Mouse (Mus musculus): ENCODE results near the gene Cygb. TPM values are rescaled to one million over a fixed set of nuclear protein-coding genes. Genes with fewer than 3 reads are reported as not detected.
"Not testable (repeated sequence)": the region's sequence is repeated elsewhere in the genome, so short reads cannot be mapped to it uniquely, and the experiment has no call there.

Cygb gene
- polyA plus RNA-seq, 1 experiment from 2014 or later = 5.8 TPM

- no peak overlapping the region for H3K4me3 ChIP-seq (ENCODE audit: control insufficient read depth in 1 of 2, insufficient read depth in 1 of 2, low read depth in 1 of 2, low read length in 2 of 2)
- no peak for ATAC-seq (ENCODE audit: insufficient number of reproducible peaks, insufficient read depth, low FRiP score, low read depth)
- peaks cover 5% of the 10 kb centered on the region; the same call in 1 of the 2 replicates for H3K27me3 ChIP-seq (ENCODE audit: control insufficient read depth, insufficient read depth, low read length)
- H3K4me2 ChIP-seq (ENCODE audit: low read length) = peak overlapping the region; percentile 47
- no peak overlapping the region for H3K9ac ChIP-seq (ENCODE audit: low read length)
- H3K27ac ChIP-seq (replicated peaks in 1 of 2; ENCODE audit: control insufficient read depth in 1 of 2, insufficient read depth in 1 of 2, low read depth in 2 of 2, low read length in 2 of 2) = no peak overlapping the region
- 13% methylated on average over 19 of the region's 19 CpGs for WGBS
- H3K4me1 ChIP-seq (ENCODE audit: control insufficient read depth in 2 of 2, insufficient read depth in 2 of 2, low read length in 2 of 2) = peaks cover 23 to 28% of the 10 kb centered on the region in 2 experiments
- H3K36me3 ChIP-seq (ENCODE audit: control insufficient read depth, insufficient read depth, low read length) = no peaks in the 10 kb centered on the region
- no peaks in the 10 kb centered on the region for H3K9me3 ChIP-seq (ENCODE audit: control insufficient read depth, low read length)
These were observed 10.4 kb downstream of the Cygb start for GRCm38 (mm10) chr11:116643579-116644224.

GRCm38 (mm10) chr11:116642681-116643578 lies 11.2 kb downstream of the Cygb start:
- no peak overlapping the region for H3K27ac ChIP-seq (replicated peaks in 1 of 2; ENCODE audit: control insufficient read depth in 1 of 2, insufficient read depth in 1 of 2, low read depth in 2 of 2, low read length in 2 of 2)
- peak overlapping the region; percentile 47 for H3K4me2 ChIP-seq (ENCODE audit: low read length)
- 30% methylated on average over 14 of the region's 14 CpGs for WGBS
- H3K36me3 ChIP-seq (ENCODE audit: control insufficient read depth, insufficient read depth, low read length) = no peaks in the 10 kb centered on the region
- no peaks in the 10 kb centered on the region for H3K9me3 ChIP-seq (ENCODE audit: control insufficient read depth, low read length)
- peaks cover 15 to 21% of the 10 kb centered on the region in 2 experiments for H3K4me1 ChIP-seq (ENCODE audit: control insufficient read depth in 2 of 2, insufficient read depth in 2 of 2, low read length in 2 of 2)
- ATAC-seq (ENCODE audit: insufficient number of reproducible peaks, insufficient read depth, low FRiP score, low read depth) = no peak
- H3K4me3 ChIP-seq (ENCODE audit: control insufficient read depth in 1 of 2, insufficient read depth in 1 of 2, low read depth in 1 of 2, low read length in 2 of 2) = no peak overlapping the region
- H3K9ac ChIP-seq (ENCODE audit: low read length) = no peak overlapping the region
- peaks cover 5% of the 10 kb centered on the region; the same call in 1 of the 2 replicates for H3K27me3 ChIP-seq (ENCODE audit: control insufficient read depth, insufficient read depth, low read length)

GRCm38 (mm10) chr11:116641731-116642130 lies 12.4 kb downstream of the Cygb start:
- no peak overlapping the region for H3K9ac ChIP-seq (ENCODE audit: low read length)
- peaks cover 5% of the 10 kb centered on the region; the same call in 1 of the 2 replicates for H3K27me3 ChIP-seq (ENCODE audit: control insufficient read depth, insufficient read depth, low read length)
- no peaks in the 10 kb centered on the region for H3K9me3 ChIP-seq (ENCODE audit: control insufficient read depth, low read length)
- peaks cover 8 to 17% of the 10 kb centered on the region in 2 experiments; a peak in 2 of 4 replicates for H3K4me1 ChIP-seq (ENCODE audit: control insufficient read depth in 2 of 2, insufficient read depth in 2 of 2, low read length in 2 of 2)
- no peaks in the 10 kb centered on the region for H3K36me3 ChIP-seq (ENCODE audit: control insufficient read depth, insufficient read depth, low read length)
- no peak overlapping the region for H3K4me2 ChIP-seq (ENCODE audit: low read length)
- no peak overlapping the region for H3K4me3 ChIP-seq (ENCODE audit: control insufficient read depth in 1 of 2, insufficient read depth in 1 of 2, low read depth in 1 of 2, low read length in 2 of 2)
- 49% methylated on average over 3 of the region's 3 CpGs for WGBS
- no peak overlapping the region for H3K27ac ChIP-seq (replicated peaks in 1 of 2; ENCODE audit: control insufficient read depth in 1 of 2, insufficient read depth in 1 of 2, low read depth in 2 of 2, low read length in 2 of 2)
- ATAC-seq (ENCODE audit: insufficient number of reproducible peaks, insufficient read depth, low FRiP score, low read depth) = no peak

GRCm38 (mm10) chr11:116641168-116641567 lies 12.9 kb downstream of the Cygb start:
- Histone ChIP-seq H3K4me1 (ENCODE audit: control insufficient read depth in 2 of 2, insufficient read depth in 2 of 2, low read length in 2 of 2) (peaks cover 7 to 16% of the 10 kb centered on the region in 2 experiments; a peak in 2 of 4 replicates), H3K4me2 (ENCODE audit: low read length) (no peak overlapping the region), H3K9me3 (ENCODE audit: control insufficient read depth, low read length) (no peaks in the 10 kb centered on the region), H3K27me3 (ENCODE audit: control insufficient read depth, insufficient read depth, low read length) (peaks cover 5% of the 10 kb centered on the region; the same call in 1 of the 2 replicates), H3K9ac (ENCODE audit: low read length) (no peak overlapping the region), H3K27ac (replicated peaks in 1 of 2; ENCODE audit: control insufficient read depth in 1 of 2, insufficient read depth in 1 of 2, low read depth in 2 of 2, low read length in 2 of 2) (no peak overlapping the region), H3K36me3 (ENCODE audit: control insufficient read depth, insufficient read depth, low read length) (no peaks in the 10 kb centered on the region), H3K4me3 (ENCODE audit: control insufficient read depth in 1 of 2, insufficient read depth in 1 of 2, low read depth in 1 of 2, low read length in 2 of 2) (no peak overlapping the region)
- no peak for ATAC-seq (ENCODE audit: insufficient number of reproducible peaks, insufficient read depth, low FRiP score, low read depth)
- 44% methylated on average over 5 of the region's 5 CpGs for WGBS

GRCm38 (mm10) chr11:116636607-116637006 lies 17.5 kb downstream of the Cygb start:
- H3K4me3 ChIP-seq (ENCODE audit: control insufficient read depth in 1 of 2, insufficient read depth in 1 of 2, low read depth in 1 of 2, low read length in 2 of 2); H3K9me3 ChIP-seq (ENCODE audit: control insufficient read depth, low read length); H3K4me2 ChIP-seq (ENCODE audit: low read length); H3K4me1 ChIP-seq (ENCODE audit: control insufficient read depth in 2 of 2, insufficient read depth in 2 of 2, low read length in 2 of 2); H3K27ac ChIP-seq (replicated peaks in 1 of 2; ENCODE audit: control insufficient read depth in 1 of 2, insufficient read depth in 1 of 2, low read depth in 2 of 2, low read length in 2 of 2); H3K9ac ChIP-seq (ENCODE audit: low read length); H3K27me3 ChIP-seq (ENCODE audit: control insufficient read depth, insufficient read depth, low read length); H3K36me3 ChIP-seq (ENCODE audit: control insufficient read depth, insufficient read depth, low read length); ATAC-seq (ENCODE audit: insufficient number of reproducible peaks, insufficient read depth, low FRiP score, low read depth): not testable (repeated sequence)
- 63% methylated on average over 8 of the region's 8 CpGs for WGBS

GRCm38 (mm10) chr11:116632962-116633361 lies 21.2 kb downstream of the Cygb start:
- WGBS = 80% methylated on average over 10 of the region's 10 CpGs
- no peak for ATAC-seq (ENCODE audit: insufficient number of reproducible peaks, insufficient read depth, low FRiP score, low read depth)

GRCm38 (mm10) chr11:116630171-116630965 lies 23.7 kb downstream of the Cygb start:
- Histone ChIP-seq H3K27me3 (ENCODE audit: control insufficient read depth, insufficient read depth, low read length) (no peaks in the 10 kb centered on the region), H3K9ac (ENCODE audit: low read length) (no peak overlapping the region), H3K4me2 (ENCODE audit: low read length) (peak overlapping the region; percentile 16; the same call in 1 of the 2 replicates), H3K27ac (replicated peaks in 1 of 2; ENCODE audit: control insufficient read depth in 1 of 2, insufficient read depth in 1 of 2, low read depth in 2 of 2, low read length in 2 of 2) (peak overlapping the region; percentile 61 to 62), H3K9me3 (ENCODE audit: control insufficient read depth, low read length) (no peaks in the 10 kb centered on the region), H3K4me1 (ENCODE audit: control insufficient read depth in 2 of 2, insufficient read depth in 2 of 2, low read length in 2 of 2) (peaks cover 19 to 28% of the 10 kb centered on the region in 2 experiments), H3K4me3 (ENCODE audit: control insufficient read depth in 1 of 2, insufficient read depth in 1 of 2, low read depth in 1 of 2, low read length in 2 of 2) (no peak overlapping the region), H3K36me3 (ENCODE audit: control insufficient read depth, insufficient read depth, low read length) (no peaks in the 10 kb centered on the region)
- WGBS = 30% methylated on average over 12 of the region's 12 CpGs
- ATAC-seq (ENCODE audit: insufficient number of reproducible peaks, insufficient read depth, low FRiP score, low read depth) = no peak

More at GRCm38 (mm10) chr11:116632962-116633361, 21.2 kb downstream of the Cygb start:
- H3K4me1 ChIP-seq (ENCODE audit: control insufficient read depth in 2 of 2, insufficient read depth in 2 of 2, low read length in 2 of 2) = peaks cover 11 to 17% of the 10 kb centered on the region in 2 experiments
- H3K9ac ChIP-seq (ENCODE audit: low read length) = no peak overlapping the region
- no peaks in the 10 kb centered on the region for H3K27me3 ChIP-seq (ENCODE audit: control insufficient read depth, insufficient read depth, low read length)
- no peak overlapping the region for H3K4me3 ChIP-seq (ENCODE audit: control insufficient read depth in 1 of 2, insufficient read depth in 1 of 2, low read depth in 1 of 2, low read length in 2 of 2)
- H3K4me2 ChIP-seq (ENCODE audit: low read length) = no peak overlapping the region
- no peaks in the 10 kb centered on the region for H3K9me3 ChIP-seq (ENCODE audit: control insufficient read depth, low read length)
- no peaks in the 10 kb centered on the region for H3K36me3 ChIP-seq (ENCODE audit: control insufficient read depth, insufficient read depth, low read length)
- no peak overlapping the region; a peak in 1 of 4 replicates for H3K27ac ChIP-seq (replicated peaks in 1 of 2; ENCODE audit: control insufficient read depth in 1 of 2, insufficient read depth in 1 of 2, low read depth in 2 of 2, low read length in 2 of 2)

Data from heart, embryonic 14.5 days (tissue).